Mouse (Mus musculus) embryo, embryonic 11.5 days (tissue): ENCODE results near the gene Mlh3.

Experiments used
- DNase-seq: peaks from one replicate; pipeline ENCODE4 v3.0.0-alpha.2; 2012; ENCODE audit warnings: low read depth, low spot score

Mlh3 gene

DNA sequence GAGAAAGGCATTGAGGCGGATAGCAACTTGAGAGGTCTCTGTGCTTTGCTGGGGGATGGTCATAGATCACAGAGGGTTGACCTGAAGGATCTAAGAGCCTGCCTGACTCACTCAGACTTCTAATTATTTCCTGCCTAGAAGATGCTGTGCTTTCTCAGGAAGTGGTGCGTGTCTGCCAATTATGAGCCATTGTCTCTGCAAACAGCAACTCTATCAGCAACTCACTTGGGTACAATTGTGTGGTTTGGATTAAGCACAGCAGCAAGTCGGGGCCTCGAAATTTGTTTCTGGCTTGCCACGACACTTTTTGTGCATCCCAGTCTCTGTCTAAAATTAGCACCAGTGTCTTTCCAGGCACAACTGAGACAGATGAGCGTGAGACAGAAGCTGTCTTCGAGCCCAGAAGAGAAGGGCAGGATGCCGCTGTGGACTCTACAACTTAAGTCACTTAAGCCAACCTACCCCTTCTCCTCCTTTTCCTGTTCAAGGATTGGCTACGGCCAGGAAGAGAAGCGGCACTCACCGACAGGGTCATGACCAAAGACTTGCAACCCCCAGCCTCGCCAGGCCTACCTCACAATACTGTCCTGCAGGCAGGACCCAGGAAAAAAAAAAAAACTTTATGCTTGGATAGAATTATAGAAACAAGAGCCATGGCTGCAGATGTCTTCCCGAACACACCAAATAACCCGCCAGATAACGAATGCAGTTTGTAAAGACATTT lies 42.4 kb downstream of the Mlh3 start:
- DNase-seq = no peak

DNA sequence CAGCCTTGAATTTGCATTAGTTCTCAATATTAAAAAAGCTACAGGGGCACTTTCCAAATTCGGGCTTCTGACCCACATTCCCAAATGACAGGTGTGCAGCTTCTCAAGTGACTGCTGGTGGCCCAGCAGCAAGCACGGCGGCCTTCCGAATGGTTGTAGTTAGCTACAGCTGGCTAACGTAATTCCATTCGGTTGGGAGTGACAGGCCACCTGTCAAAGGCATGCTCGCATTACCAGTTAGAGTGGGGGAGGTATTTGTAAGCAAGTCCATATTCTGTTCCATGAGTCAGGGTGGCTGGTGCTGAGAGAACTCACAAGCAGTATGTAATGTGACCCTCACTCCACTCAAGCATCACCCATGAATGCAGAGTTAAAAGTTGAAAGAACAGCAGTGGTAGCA lies 43.2 kb downstream of the Mlh3 start:
- DNase-seq = no peak

DNA sequence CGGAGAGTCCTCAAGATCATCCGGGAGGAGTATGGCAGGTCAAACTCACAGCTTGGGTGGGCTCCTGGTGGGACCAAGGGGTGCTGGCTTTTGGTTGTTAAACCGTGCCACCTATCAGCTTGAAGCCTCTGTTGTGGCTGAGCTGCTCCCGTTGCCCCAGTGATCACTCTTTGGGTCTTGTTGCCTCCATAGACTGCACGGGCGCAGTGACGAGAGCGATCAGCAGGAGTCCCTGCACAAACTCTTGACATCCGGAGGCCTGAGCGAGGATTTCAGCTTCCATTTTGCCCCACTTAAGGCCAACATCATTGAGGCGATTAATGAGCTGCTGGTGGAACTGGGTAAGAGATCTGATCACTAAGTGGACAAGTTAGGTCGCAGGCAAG lies 50.5 kb downstream of the Mlh3 start:
- no peak for DNase-seq

DNA sequence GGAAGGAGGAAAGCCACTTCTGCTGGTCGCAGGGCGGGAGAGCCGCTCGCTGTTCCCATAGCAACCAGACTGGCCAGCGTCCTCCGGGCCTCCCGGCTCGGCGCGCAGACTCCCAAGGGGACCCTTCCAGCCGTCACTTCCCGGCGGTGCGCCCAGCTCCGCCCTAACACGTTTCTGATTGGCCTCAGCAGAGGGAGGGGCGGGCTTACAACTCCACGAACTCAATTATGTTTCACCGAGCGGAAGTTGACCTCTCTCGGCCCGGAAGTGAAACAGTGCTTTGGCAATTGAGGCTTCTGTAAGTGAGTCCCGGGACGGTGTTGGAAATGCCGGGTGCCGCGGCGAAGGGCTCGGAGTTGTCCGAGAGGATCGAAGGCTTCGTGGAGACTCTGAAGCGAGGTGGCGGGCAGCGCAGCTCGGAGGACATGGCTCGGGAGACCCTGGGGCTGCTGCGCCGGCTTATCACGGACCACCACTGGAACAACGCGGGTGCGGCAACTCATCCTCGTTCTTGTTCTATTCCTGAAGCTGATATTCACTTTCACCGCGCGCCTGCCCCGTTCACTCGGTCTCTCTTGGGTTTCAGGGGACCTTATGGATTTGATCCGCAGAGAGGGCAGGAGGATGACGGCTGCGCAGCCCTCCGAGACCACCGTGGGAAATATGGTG lies 51.0 kb downstream of the Mlh3 start, which contains the start of gene Eif2b2:
Gene Eif2b2 (plus strand): TSS at position 246 of the 669 bp plus-strand sequence.
- DNase-seq = peak; percentile 98

DNA sequence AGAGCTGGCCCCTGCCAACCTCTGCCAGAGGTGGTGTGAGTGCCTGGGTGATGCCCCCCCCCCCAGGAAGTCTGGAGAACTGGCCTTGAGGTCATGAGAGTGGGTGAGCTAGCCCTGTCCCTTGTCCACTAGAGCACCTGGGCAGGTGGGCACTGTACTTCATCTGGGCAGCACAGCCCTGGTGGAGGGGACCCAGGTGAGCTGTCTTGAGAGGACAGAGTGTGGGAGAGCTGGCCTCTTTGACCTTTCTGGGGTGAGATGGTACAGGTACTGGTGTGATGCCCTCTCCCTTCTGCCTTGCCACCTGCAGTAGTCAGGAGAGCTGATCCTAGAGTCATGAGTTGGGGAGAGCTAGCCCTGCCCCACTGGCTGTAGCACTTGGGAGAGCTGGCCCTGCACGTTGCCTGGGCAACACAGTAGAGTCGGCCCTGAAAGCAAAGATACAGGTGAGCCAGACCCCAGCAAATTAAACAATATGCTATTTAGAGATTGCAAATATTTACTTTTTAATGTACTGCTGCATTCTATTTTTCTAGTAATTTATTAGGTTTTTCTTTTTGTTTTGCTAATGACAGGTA lies 52.6 kb downstream of the Mlh3 start:
- DNase-seq = no peak

DNA sequence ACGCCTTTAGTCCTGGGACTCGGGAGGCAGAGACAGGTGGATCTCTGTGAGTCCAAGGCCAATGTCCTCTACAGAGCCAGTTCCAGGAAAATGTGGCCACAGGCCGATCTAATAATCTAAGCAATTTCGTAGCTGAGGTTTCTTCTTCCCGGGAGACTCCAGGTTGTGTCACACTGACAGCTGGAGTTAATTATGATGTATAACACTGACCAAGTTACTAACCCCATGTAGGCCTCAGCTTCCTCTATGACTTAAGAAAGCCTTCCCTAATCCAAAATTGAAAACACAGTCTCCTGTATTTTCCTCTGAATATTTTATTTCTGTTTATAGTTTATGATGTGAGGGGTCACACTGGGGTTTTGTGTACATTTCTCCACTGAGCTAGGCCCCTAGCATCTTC lies 55.4 kb downstream of the Mlh3 start:
- DNase-seq = no peak

DNA sequence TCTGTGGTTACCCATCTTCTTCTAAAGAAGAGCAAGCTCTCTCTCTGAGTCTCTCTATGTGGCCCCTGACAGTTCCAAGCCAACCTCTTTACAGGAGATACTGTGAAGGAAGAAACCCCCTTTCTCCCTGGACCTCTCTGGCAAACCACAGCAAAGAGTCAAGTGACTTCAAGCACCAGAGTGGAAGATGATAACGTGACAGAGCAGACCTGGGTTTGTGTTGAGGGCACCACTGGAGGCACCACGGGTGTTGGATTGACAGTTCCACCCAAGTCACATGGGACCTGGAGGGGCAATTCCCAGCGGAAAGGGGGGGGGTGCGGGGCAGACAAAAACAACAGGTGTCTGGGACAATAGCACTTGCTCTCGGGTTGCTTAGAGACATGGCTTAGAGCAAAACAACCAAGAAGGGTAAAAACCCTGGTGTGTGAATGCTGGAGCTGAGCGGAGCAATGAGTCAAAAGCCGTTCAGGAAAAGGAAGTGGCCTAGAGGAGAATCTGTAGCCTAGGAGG lies 61.7 kb downstream of the Mlh3 start:
- DNase-seq = no peak

DNA sequence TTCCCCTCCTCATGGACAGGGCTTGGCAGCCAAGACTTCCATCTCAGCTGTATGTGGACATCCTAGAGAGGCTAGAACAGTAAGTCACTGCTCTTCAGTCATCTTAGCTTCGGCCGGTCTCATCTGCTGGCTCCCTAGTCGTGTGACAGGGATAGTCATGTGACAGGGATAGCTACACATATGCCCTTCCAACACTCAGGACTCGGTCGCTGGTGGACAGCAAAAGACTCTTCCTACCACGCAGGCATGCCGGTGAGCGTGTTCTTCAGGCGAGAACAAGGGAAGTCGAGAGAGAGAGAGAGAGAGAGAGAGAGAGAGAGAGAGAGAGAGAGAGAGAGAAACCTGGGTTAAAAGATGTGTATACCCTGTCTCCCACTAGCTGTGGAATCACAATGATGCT lies 65.0 kb downstream of the Mlh3 start:
- no peak for DNase-seq

DNA sequence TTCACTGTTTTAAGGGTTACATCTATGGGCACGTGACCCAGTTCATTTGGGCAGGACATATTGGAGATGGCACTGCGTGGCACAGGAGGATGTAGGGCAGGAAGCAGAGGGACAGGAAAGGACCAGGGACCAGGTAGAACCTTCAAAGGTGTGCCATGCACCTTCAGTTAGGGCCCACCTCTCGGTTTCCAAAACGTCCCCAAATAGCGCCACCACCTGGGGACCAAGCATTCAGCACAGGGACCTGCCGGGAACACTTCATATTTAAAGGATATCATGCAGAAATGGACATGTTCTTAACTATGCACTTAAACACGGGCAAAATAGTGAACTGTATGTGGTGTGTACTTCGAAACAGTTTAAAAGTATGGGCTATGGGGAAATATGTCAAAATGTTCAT lies 66.3 kb downstream of the Mlh3 start:
- no peak for DNase-seq

DNA sequence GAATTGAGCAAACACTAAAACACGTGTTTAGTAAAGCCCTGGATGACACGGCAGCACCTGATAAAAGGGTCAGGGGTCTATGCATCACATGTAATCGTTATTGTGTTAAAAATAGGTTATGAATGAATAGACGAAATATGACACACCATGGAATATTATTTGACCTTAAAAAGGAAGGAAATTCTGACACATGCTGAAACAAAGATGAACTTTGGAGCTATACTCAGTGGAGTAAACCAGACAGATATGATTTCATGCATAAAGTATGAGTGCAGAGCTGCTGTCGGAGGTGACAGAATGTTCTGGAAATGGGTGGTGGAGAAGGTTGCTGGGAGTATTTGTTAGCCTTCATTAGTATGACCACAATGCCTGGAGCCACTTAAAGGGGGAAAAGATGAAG lies 66.7 kb downstream of the Mlh3 start:
- DNase-seq = no peak

DNA sequence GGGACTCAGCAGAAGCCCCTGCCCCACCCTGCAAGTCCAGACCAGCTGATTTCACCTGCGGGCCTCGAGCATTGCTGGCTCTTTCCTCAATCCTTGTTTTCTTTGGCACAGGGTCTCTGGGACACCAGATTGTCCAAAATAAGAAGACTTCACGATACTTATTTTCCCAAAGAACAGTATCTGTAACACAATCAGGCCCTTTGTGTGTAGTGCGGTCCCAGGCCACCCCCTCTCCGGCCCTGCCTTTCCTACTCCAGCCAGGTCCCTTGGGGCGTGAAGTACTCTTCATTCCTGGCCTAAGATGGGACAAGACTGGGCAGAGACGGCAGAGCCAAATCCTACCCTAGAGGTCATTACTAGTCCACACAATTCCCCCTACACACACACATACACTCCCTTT lies 68.2 kb downstream of the Mlh3 start:
- DNase-seq = no peak

DNA sequence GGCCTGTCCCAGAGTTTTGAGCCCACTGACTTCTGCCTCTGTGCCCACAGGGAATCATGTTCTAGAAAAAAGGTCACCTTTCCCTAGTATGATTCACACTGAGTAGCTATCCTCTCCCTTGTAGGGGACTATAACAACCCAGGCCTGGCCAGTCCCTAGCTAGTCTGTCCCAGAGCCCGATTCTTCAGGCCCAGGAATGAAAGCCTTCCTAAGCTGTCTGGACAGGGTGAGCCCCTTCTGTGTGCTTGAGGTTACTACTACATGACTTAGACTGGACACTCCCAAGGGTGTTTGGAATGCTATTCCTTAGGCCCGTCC lies 68.6 kb downstream of the Mlh3 start:
- DNase-seq = no peak

DNA sequence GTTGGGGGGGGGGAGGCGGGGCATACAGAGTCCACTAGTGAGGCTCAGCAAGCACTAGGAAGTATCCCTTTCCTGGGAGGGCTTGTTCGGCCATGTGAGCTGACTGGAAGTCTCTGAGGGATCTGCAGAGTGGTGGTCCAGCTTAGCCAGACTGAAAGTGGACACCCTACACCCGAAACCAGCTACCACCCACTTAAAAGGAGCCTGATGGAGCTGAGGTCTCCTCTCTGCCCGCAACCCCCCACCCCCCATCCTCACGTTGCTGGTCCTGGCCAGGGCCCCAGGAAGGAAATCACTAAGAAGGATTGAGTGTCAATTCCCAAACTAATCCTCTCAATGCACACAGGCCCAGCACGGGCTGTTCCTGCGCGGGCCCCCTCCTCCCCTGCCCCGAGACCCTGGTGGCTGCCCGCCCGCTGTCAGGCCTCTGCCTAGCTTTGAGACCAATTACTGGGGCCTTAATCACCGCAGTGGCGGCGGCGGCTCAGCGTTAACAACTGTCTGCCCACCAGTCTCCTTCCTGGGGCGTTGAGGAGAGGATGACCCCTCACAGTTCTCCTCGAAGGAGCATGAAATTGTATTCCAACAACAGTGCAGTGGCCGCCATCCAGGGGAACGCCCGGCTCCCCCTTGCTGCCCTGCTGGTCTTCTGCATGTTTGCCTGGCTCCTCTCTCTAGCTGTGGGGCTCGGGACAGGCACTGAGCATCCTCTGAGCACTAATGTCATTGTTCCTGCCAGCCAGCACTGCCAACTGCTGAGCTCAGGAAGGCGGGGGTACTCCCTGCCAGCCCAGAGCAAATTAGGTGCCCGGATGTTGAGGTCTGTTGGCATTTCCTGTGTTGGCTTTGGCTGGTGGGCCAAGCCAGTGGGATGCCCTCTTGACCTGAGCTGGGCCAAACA lies 69.2 kb downstream of the Mlh3 start:
- DNase-seq = no peak

DNA sequence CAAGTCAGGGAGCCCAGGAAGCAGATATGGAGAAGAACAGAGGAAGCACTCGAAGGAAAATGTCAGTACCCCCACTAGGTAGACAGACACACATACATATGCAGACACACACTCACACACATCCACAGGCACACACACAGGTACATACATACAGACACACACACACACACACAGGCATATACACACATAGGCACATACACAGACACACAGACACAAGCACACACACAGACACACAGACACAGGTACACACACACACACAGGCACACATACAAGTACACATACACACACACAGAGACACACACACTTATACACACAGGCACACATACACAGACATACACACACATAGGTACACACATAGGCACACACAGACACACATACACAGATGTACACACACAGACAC lies 70.4 kb downstream of the Mlh3 start:
- DNase-seq = no peak

DNA sequence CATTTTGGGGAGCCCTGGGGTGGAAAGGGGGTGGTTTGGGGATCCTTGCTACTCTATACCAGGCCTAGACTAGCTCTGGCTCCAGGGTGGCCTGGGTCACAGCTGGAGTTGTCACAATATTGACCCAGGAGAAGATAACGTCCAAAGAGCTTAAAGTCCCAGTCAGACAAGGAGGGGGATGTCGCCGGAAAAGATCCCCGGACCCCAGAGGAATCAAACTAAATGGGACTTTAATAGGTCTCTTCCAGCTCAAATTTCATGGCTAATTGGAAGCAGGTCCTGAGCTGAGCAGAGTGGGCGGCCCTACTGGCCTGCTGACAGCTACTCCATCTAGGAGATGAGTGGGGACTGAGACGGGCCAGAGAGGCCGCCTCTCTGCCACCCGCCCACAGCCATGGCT lies 72.5 kb downstream of the Mlh3 start:
- DNase-seq = no peak

DNA sequence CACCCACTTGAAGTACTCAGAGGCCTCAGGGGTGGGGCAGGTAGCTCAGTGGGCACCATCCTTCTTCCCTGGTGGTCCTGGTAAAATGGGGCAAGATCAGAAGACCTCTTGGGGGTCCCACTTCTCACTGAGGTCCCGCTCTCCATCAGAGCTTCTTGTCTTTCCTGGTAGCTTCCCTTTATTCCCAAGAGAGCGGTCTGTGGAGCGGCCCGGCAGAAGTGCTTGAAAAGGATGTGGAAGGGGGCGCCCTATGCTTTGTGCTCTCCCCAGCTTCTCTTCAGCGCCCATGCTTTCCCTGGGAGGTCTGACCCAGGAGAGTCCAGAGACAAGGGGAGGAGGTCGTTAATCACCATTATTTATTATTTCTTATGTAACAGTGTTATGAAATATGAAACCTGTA lies 73.0 kb downstream of the Mlh3 start:
- DNase-seq = no peak

DNA sequence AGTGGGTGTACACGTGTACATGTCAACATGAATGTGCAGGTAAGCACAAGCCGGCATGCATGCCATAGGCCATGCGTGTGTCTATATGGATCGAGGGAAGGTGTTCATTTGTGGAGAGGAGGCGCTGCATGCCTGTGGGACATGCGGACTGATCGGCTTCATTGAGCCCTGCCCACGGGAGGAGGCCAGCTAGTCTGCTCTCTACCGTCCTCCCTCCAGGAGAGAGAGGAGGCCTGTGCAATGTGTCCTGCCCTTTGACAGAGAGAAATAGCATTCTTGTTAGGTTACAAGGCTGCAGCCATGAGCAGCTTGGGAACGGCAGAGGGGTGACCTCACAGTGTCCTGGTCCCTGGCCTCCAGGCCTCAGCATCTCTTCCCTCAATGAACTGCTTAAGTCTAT lies 74.2 kb downstream of the Mlh3 start:
- DNase-seq = no peak

DNA sequence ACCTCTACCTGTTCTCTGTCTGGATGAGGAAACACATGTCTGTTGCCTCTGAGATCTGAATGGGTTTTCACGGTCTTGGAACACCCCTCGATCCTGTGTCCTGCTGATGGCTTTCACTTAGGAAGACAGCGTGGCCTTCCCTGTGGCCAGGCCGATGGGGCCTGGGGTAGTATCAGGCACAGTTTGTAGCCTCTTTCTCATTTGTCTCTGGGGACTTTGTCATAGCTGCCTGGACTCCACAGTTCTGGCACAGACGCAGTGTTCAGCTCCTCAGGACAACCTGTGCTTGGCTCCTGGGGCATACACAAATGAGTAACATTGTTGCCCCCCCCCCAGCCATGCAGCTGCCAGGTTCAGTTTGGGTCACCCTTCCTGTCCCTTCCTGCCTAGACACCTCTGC lies 75.3 kb downstream of the Mlh3 start:
- no peak for DNase-seq

DNA sequence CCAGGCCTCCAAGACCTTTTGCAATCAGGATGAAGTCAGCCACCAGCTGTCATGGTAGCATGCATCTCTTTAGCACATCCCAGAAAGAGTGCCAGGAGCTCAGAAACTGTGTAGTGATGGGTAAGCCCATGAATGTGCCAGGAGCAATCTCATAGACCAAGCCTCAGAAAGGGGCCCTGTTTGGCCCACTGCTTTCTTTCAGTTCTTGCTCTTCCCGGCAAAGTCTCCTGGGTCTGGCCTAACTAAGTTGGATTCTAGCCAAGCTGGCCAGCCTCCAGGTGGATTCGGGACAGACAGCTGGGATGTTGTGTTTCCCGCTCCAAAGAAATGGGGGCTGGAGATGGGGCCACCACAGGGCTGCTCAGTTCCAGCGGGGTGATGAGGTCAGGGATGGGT lies 75.8 kb downstream of the Mlh3 start:
- no peak for DNase-seq

DNA sequence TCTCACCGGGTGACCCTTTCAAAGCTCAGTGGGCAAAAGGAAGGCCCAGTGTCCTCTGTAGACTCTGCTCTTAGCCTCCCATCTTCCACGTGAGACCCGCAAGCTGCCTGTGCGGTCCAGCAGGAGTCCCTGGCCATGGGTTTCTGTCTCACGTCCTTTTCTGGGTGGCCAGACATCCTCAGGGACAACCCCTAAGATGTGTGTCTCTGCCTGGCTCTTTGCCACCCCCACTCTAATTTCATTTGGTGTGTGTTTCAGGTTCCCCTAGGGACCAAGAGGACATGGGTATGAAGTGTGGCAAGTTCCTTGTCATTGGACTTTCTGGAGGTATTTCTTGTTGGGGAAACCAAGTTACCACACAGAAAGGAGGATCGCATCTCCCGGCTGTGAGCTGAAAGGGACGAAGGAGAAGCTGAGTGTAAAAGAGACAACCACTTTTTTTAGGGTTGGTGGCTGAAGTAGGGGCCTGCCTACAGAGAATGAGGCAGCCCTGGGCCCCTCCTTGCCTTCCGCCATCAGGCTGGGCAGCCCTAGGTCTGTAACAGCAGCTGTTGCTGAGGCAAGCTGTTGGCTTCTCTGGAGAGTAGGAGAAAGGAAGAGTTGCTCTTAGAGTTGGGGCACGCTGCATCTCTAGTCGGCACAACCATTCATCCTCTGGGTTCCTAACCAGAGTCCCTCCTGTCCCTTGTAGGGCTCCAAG lies 76.3 kb downstream of the Mlh3 start:
- DNase-seq = no peak

DNA sequence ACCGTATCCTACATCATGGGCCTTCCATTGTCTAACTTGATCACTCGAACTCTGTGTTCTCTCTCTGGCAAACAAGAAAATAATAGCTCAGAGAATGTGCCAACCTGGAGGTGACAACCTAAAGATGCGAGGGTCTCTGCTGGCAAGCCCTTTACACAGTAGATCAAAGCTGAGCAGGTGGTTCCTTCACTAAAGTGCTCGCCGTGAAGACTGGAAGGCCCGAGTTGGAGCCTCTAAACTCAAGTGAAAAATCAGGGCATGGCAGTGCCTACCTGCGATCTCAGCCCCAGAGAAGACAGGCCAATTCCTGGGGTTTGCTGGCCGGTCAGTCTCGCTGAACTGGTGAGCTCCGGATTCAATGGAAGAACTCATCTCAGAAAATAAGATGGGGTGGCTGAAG lies 77.3 kb downstream of the Mlh3 start:
- no peak for DNase-seq
